ENCODE assay signal across 9 mouse cellular contexts in the genomic region with DNA sequence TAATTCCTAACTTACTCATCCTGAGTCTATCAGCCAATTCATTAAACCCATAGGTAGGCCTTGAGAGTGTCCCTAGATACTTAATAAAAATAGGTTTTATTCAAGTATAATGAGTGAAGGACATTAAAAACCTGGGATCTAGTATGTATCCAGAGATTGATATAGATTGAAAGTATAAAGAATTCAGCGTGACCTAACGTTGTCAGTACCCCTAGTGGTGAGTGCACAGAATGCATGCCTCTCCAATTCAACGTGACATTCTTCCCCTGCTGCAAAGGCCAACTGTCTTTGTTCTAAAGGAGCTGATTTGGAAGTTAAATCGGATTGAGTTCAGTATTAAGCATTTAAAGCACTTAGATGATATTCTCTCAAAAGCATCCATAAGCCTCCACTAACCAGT. TPM values are rescaled to one million over a fixed set of nuclear protein-coding genes. Genes with fewer than 3 reads are reported as not detected.
DNase-seq lines count a peak whose midpoint lies in the region; ATAC-seq lines count a peak whose summit lies in the region.
"Had no signal": no experiment of that assay in that cellular context is flagged by ENCODE, and none has a peak within 500 bp of the region (broad histone marks: within the 10 kb centered on the region; RNA-seq: fewer than 3 reads in every experiment).

No protein-coding gene starts in this region.

- no peak overlapping the region for H3K4me2 ChIP-seq in forebrain, embryonic 11.5 days (ENCODE audit: low read depth, low read length, severe bottlenecking)
- no peak overlapping the region for H3K4me2 ChIP-seq in midbrain, embryonic 12.5 days (replicated peaks)
- no peak overlapping the region for H3K4me2 ChIP-seq in midbrain, embryonic 13.5 days (replicated peaks)
- H3K4me2 ChIP-seq: liver, embryonic 13.5 days had no signal

- no peak overlapping the region for H3K27ac ChIP-seq in forebrain, embryonic 11.5 days (ENCODE audit: low read depth, low read length)
- H3K27ac ChIP-seq in forebrain, embryonic 10.5 days: no peak overlapping the region
- H3K27ac ChIP-seq in midbrain, embryonic 12.5 days (replicated peaks): no peak overlapping the region
- no peak overlapping the region for H3K27ac ChIP-seq in midbrain, embryonic 13.5 days
- H3K27ac ChIP-seq: liver, embryonic 13.5 days had no signal

- no peaks in the 10 kb centered on the region for H3K27me3 ChIP-seq in forebrain, embryonic 11.5 days (ENCODE audit: control insufficient read depth, insufficient read depth, low read length)
- H3K27me3 ChIP-seq in forebrain, embryonic 10.5 days (ENCODE audit: poor library complexity, severe bottlenecking): no peaks in the 10 kb centered on the region
- H3K27me3 ChIP-seq in midbrain, embryonic 12.5 days: no peaks in the 10 kb centered on the region
- H3K27me3 ChIP-seq in midbrain, embryonic 13.5 days: 0 out of 2 replicates have a peak, but pooled peaks cover 9% of the 10 kb centered on the region
- H3K27me3 ChIP-seq: liver, embryonic 13.5 days had no signal

- H3K36me3 ChIP-seq in forebrain, embryonic 11.5 days (ENCODE audit: control insufficient read depth, insufficient read depth, low read length): no peaks in the 10 kb centered on the region
- H3K36me3 ChIP-seq in forebrain, embryonic 10.5 days (replicated peaks): peaks cover 11% of the 10 kb centered on the region
- no peaks in the 10 kb centered on the region for H3K36me3 ChIP-seq in midbrain, embryonic 12.5 days
- H3K36me3 ChIP-seq in midbrain, embryonic 13.5 days: no peaks in the 10 kb centered on the region; the same call in 1 of the 2 replicates
- H3K36me3 ChIP-seq: liver, embryonic 13.5 days had no signal

- 27% methylated on average over 4 of the region's 4 CpGs for WGBS in forebrain, embryonic 11.5 days
- 38% methylated on average over 4 of the region's 4 CpGs for WGBS in forebrain, embryonic 10.5 days
- WGBS in midbrain, embryonic 12.5 days: 25% methylated on average over 4 of the region's 4 CpGs
- 21% methylated on average over 4 of the region's 4 CpGs for WGBS in midbrain, embryonic 13.5 days

- no peak overlapping the region for H3K9ac ChIP-seq in forebrain, embryonic 11.5 days (ENCODE audit: low read length)
- no peak overlapping the region for H3K9ac ChIP-seq in midbrain, embryonic 12.5 days (replicated peaks)
- no peak overlapping the region for H3K9ac ChIP-seq in midbrain, embryonic 13.5 days (replicated peaks)
- H3K9ac ChIP-seq: liver, embryonic 13.5 days had no signal

- no peak for ATAC-seq in forebrain, embryonic 11.5 days (replicated peaks; ENCODE audit: low FRiP score)
- ATAC-seq in midbrain, embryonic 12.5 days (ENCODE audit: low FRiP score, low read depth): 0 out of 2 replicates have a peak, but pooled peaks have one; percentile 14
- no peak for ATAC-seq in midbrain, embryonic 13.5 days

- no peak overlapping the region for H3K4me3 ChIP-seq in forebrain, embryonic 11.5 days (ENCODE audit: low read depth, low read length)
- H3K4me3 ChIP-seq in forebrain, embryonic 10.5 days: no peak overlapping the region
- H3K4me3 ChIP-seq in midbrain, embryonic 12.5 days: no peak overlapping the region
- H3K4me3 ChIP-seq in midbrain, embryonic 13.5 days (replicated peaks): no peak overlapping the region
- H3K4me3 ChIP-seq: liver, embryonic 13.5 days had no signal

- peak; percentile 64 for DNase-seq in forebrain, embryonic 11.5 days (ENCODE audit: low spot score)
- no peak for DNase-seq in forebrain, embryonic 10.5 days (ENCODE audit: extremely low spot score, low spot score)
- peak; percentile 33 for DNase-seq in embryo, embryonic 9.5 days (ENCODE audit: extremely low spot score)
- DNase-seq in retina, adult 2 months (ENCODE audit: low read depth, low spot score): peak; percentile 6
- no peak for DNase-seq in layer of hippocampus, postnatal 14 days (ENCODE audit: low spot score in 2 of 2)
- DNase-seq in layer of hippocampus, adult 9-11 months: no peak
- DNase-seq: liver, embryonic 13.5 days had no signal

- H3K9me3 ChIP-seq in forebrain, embryonic 11.5 days (ENCODE audit: control insufficient read depth, low read length): no peaks in the 10 kb centered on the region
- H3K9me3 ChIP-seq in forebrain, embryonic 10.5 days: no peaks in the 10 kb centered on the region
- no peaks in the 10 kb centered on the region for H3K9me3 ChIP-seq in midbrain, embryonic 12.5 days
- no peaks in the 10 kb centered on the region for H3K9me3 ChIP-seq in midbrain, embryonic 13.5 days
- H3K9me3 ChIP-seq: liver, embryonic 13.5 days had no signal

- H3K4me1 ChIP-seq in forebrain, embryonic 11.5 days (replicated peaks; ENCODE audit: control insufficient read depth, insufficient read depth, low read length): peaks cover 3% of the 10 kb centered on the region; the same call in 1 of the 2 replicates
- H3K4me1 ChIP-seq in forebrain, embryonic 10.5 days: peaks cover 37% of the 10 kb centered on the region
- peaks cover 13% of the 10 kb centered on the region for H3K4me1 ChIP-seq in midbrain, embryonic 12.5 days
- peaks cover 16% of the 10 kb centered on the region for H3K4me1 ChIP-seq in midbrain, embryonic 13.5 days (replicated peaks)

RNA-seq across cellular contexts. Expression of gene Znhit6, which starts 36.7 kb away (rescaled TPM):
- 39.3 and 40.3 TPM in 2 replicates for polyA plus RNA-seq in forebrain, embryonic 11.5 days (2014; fragmentation: Nextera tagmentation; extraction: Ambion mirVana)
- polyA plus RNA-seq in forebrain, embryonic 10.5 days (2016; fragmentation: Nextera tagmentation; extraction: Ambion mirVana): 49.9 and 56.8 TPM in 2 replicates
- 35.9 and 40.4 TPM in 2 replicates for polyA plus RNA-seq in midbrain, embryonic 12.5 days (2016; fragmentation: Nextera tagmentation; extraction: Ambion mirVana)
- 38.2 TPM in 2 replicates for polyA plus RNA-seq in midbrain, embryonic 13.5 days (2015; fragmentation: Nextera tagmentation; extraction: Ambion mirVana)
- 10 to 100 TPM; 17.4 to 17.5 TPM for total RNA-seq in layer of hippocampus, postnatal 14 days (2021)

RNA-seq across cellular contexts. Expression of gene Ccn1, which starts 37.1 kb away (rescaled TPM):
- polyA plus RNA-seq in forebrain, embryonic 11.5 days (2014; fragmentation: Nextera tagmentation; extraction: Ambion mirVana): 36.7 and 39.2 TPM in 2 replicates
- 49.9 and 64.8 TPM in 2 replicates for polyA plus RNA-seq in forebrain, embryonic 10.5 days (2016; fragmentation: Nextera tagmentation; extraction: Ambion mirVana)
- 22.5 and 29.2 TPM in 2 replicates for polyA plus RNA-seq in midbrain, embryonic 12.5 days (2016; fragmentation: Nextera tagmentation; extraction: Ambion mirVana)
- polyA plus RNA-seq in midbrain, embryonic 13.5 days (2015; fragmentation: Nextera tagmentation; extraction: Ambion mirVana): 8.5 and 10.2 TPM in 2 replicates
- total RNA-seq in layer of hippocampus, postnatal 14 days (2021): 1 to 10 TPM; 7.8 TPM

Comparison
In these comparisons a context has a peak if more than half of its experiments do, and no peak if none do; other contexts are left out.
1. DNase-seq: peak in forebrain, embryonic 11.5 days (single experiment), embryo, embryonic 9.5 days (single experiment) and retina, adult 2 months (single experiment); none in forebrain, embryonic 10.5 days (single experiment), layer of hippocampus, postnatal 14 days (0 of 2) and layer of hippocampus, adult 9-11 months (single experiment).